ENCODE assay signal across 23 mouse cellular contexts in genomic region chr2:172113639-172114038, GRCm38 (mm10).
"Had no signal": no experiment of that assay in that cellular context is flagged by ENCODE, and none has a peak within 500 bp of the region (broad histone marks: within the 10 kb centered on the region; RNA-seq: fewer than 3 reads in every experiment).

No protein-coding gene starts in this region.

- H3K36me3 ChIP-seq: heart, embryonic 10.5 days; heart, embryonic 12.5 days; hindbrain, embryonic 13.5 days; hindbrain, embryonic 15.5 days; kidney, embryonic 15.5 days; limb, embryonic 13.5 days; limb, embryonic 15.5 days; liver, embryonic 12.5 days had no signal

- H3K4me2 ChIP-seq: heart, embryonic 12.5 days; hindbrain, embryonic 13.5 days; hindbrain, embryonic 15.5 days; kidney, embryonic 15.5 days; limb, embryonic 13.5 days; limb, embryonic 15.5 days; liver, embryonic 12.5 days had no signal

- H3K27ac ChIP-seq: heart, embryonic 10.5 days; hindbrain, embryonic 13.5 days; hindbrain, embryonic 15.5 days; hindbrain, postnatal 0 days; kidney, embryonic 15.5 days; kidney, postnatal 0 days; limb, embryonic 13.5 days; limb, embryonic 15.5 days; liver, embryonic 12.5 days; liver, embryonic 14.5 days had no signal

- H3K4me3 ChIP-seq: heart, embryonic 10.5 days; heart, embryonic 12.5 days; hindbrain, embryonic 13.5 days; hindbrain, embryonic 15.5 days; kidney, embryonic 15.5 days; limb, embryonic 13.5 days; limb, embryonic 15.5 days; liver, embryonic 12.5 days had no signal

- H3K9me3 ChIP-seq: heart, embryonic 10.5 days; heart, embryonic 12.5 days; hindbrain, embryonic 13.5 days; hindbrain, embryonic 15.5 days; kidney, embryonic 15.5 days; limb, embryonic 13.5 days; limb, embryonic 15.5 days had no signal

- DNase-seq: gastrocnemius, postnatal 14 days; gastrocnemius, postnatal 36 days; heart, adult 18-20 months; heart, postnatal 10 days; kidney, adult 11 months; kidney, adult 2 months; kidney, adult 9 months; kidney, postnatal 14 days; kidney, postnatal 36 days; layer of hippocampus, postnatal 36 days; left cerebral cortex, postnatal 4 days had no signal

- ATAC-seq: hindbrain, postnatal 0 days; intestine, embryonic 16.5 days; liver, embryonic 12.5 days had no signal

- H3K27me3 ChIP-seq: heart, embryonic 12.5 days; hindbrain, embryonic 13.5 days; hindbrain, embryonic 15.5 days; kidney, embryonic 15.5 days; limb, embryonic 13.5 days; limb, embryonic 15.5 days; liver, embryonic 12.5 days had no signal

- H3K9ac ChIP-seq: heart, embryonic 12.5 days; hindbrain, embryonic 13.5 days; hindbrain, embryonic 15.5 days; kidney, embryonic 15.5 days; limb, embryonic 13.5 days; limb, embryonic 15.5 days; liver, embryonic 12.5 days; liver, embryonic 14.5 days had no signal

- H3K4me1 ChIP-seq: heart, embryonic 10.5 days; heart, embryonic 12.5 days; hindbrain, embryonic 15.5 days; kidney, embryonic 15.5 days; limb, embryonic 13.5 days; limb, embryonic 15.5 days; liver, embryonic 12.5 days had no signal
